Mouse (Mus musculus) brain, adult 10 weeks (tissue): ENCODE results near the gene Ibsp. TPM values are rescaled to one million over a fixed set of nuclear protein-coding genes. Genes with fewer than 3 reads are reported as not detected.

ENCODE experiments used
- polyA plus RNA-seq: library from polyadenylated mRNA; stranded (reverse); fragments of 350-450 nt; fragmentation: Illumina TruSeq; extraction: RNeasy Lipid Tissue Mini Kit (QIAGEN cat#74804); gene quantifications from one replicate; pipeline ENCODE4 v1.2.3, GENCODE M21; 2015; ENCODE audit warnings: low read depth, low replicate concordance

Gene Ibsp
- not detected for polyA plus RNA-seq

DNA sequence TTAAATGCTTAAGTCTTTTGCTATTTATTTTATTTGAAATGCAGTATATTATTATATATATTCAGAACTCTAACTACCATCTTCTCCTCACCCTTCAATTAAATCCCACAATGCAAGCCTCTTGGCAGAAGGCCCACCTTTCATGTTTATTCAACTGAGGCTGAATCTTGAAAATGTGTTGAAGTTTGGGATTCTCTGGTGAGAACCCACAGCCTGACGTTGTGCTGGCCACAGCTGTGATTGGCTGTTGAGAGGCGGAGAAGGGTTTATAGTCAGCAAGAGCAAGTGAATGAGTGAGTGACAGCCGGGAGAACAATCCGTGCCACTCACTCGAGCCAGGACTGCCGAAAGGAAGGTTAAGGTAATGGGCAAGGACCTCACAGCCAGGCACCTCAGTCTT is at the start of gene Ibsp:
Gene Ibsp (plus strand): TSS at position 178 of the 400 bp plus-strand sequence.

DNA sequence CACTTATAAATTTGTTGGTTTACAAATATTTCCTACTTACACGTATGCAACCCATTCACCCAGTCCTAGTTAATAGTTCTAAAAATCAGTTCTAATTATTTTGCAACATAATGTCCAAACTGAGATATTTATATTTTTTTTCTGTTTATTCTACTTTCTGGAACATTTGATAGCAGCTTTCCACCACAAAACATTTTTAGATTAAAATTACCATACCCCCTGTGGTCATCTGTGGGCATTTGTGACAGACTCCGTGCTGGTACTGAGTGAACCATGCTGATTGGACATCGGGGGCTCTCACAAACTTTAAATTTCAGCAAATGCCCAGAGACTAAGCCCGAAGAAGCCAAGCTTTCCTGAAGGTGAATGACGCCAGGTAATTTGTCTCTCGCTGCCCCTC is 26.1 kb downstream of the Ibsp start, which contains the start of gene Mepe:
Gene Mepe (plus strand): TSS at position 301 of the 400 bp plus-strand sequence.

Other genes starting within 250 kb of the Ibsp start
- not detected for gene Gm17660, start 221.6 kb upstream of the Ibsp start, polyA plus RNA-seq
- gene Sparcl1, start 185.4 kb upstream of the Ibsp start, polyA plus RNA-seq: 1,626 TPM
- gene Dspp, start 128.5 kb upstream of the Ibsp start, polyA plus RNA-seq: not detected
- gene Dmp1, start 96.6 kb upstream of the Ibsp start, polyA plus RNA-seq: 5.6 TPM
- not detected for gene Mepe, start 26.2 kb downstream of the Ibsp start, polyA plus RNA-seq
- 38.0 TPM for gene Spp1, start 135.9 kb downstream of the Ibsp start, polyA plus RNA-seq
- gene Pkd2, start 160.3 kb downstream of the Ibsp start, polyA plus RNA-seq: 18.8 TPM
- 5.8 TPM for gene BC005561, start 209.2 kb downstream of the Ibsp start, polyA plus RNA-seq